Mouse (Mus musculus): ENCODE results near the gene Ttc21b. TPM values are rescaled to one million over a fixed set of nuclear protein-coding genes. Genes with fewer than 3 reads are reported as not detected.
A peak's percentile ranks its signal among the peaks of the same experiment; 100 is the strongest.
"Not testable (repeated sequence)": the region's sequence is repeated elsewhere in the genome, so short reads cannot be mapped to it uniquely, and the experiment has no call there.

Ttc21b gene
- 10 to 100 TPM; 10.9 to 12.9 TPM for total RNA-seq (2021)

- DNase-seq = peak; percentile 97
These were observed at the start of gene Ttc21b for GRCm38 (mm10) chr2:66256220-66257131. TSS of gene Ttc21b (minus strand) at chr2:66256617.

GRCm38 (mm10) chr2:66272551-66272950, 16.1 kb upstream of the Ttc21b start:
- DNase-seq = no peak

GRCm38 (mm10) chr2:66244013-66244412, 12.4 kb downstream of the Ttc21b start:
- no peak for DNase-seq

GRCm38 (mm10) chr2:66240334-66240733, 16.1 kb downstream of the Ttc21b start:
- DNase-seq = no peak

GRCm38 (mm10) chr2:66238886-66239285, 17.5 kb downstream of the Ttc21b start:
- DNase-seq = no peak

- no peak for DNase-seq
These were observed 35.5 kb downstream of the Ttc21b start for GRCm38 (mm10) chr2:66220954-66221353.

GRCm38 (mm10) chr2:66209875-66210274, 46.5 kb downstream of the Ttc21b start:
- DNase-seq = no peak

GRCm38 (mm10) chr2:66209353-66209752, 47.1 kb downstream of the Ttc21b start:
- DNase-seq = no peak

- DNase-seq = no peak
These were observed 49.6 kb downstream of the Ttc21b start for GRCm38 (mm10) chr2:66206796-66207195.

GRCm38 (mm10) chr2:66204218-66204617, 52.2 kb downstream of the Ttc21b start:
- no peak for DNase-seq

GRCm38 (mm10) chr2:66200195-66200594, 56.2 kb downstream of the Ttc21b start:
- DNase-seq = no peak

GRCm38 (mm10) chr2:66191691-66192100, 64.7 kb downstream of the Ttc21b start:
- no peak for DNase-seq

GRCm38 (mm10) chr2:66190157-66190556, 66.3 kb downstream of the Ttc21b start:
- no peak for DNase-seq

- not testable (repeated sequence) for DNase-seq
These were observed 67.2 kb downstream of the Ttc21b start for GRCm38 (mm10) chr2:66189197-66189596.

GRCm38 (mm10) chr2:66187520-66187919, 68.9 kb downstream of the Ttc21b start:
- DNase-seq = no peak

GRCm38 (mm10) chr2:66184431-66185164, 71.8 kb downstream of the Ttc21b start:
- DNase-seq = no peak

GRCm38 (mm10) chr2:66180293-66180692, 76.1 kb downstream of the Ttc21b start:
- no peak for DNase-seq

GRCm38 (mm10) chr2:66179782-66180181, 76.6 kb downstream of the Ttc21b start:
- DNase-seq = peak in 1 of 2 experiments; percentile 36

- no peak for DNase-seq
These were observed 77.6 kb downstream of the Ttc21b start for GRCm38 (mm10) chr2:66178848-66179215.

- DNase-seq = no peak
These were observed 78.2 kb downstream of the Ttc21b start for GRCm38 (mm10) chr2:66177886-66178847.

- DNase-seq = no peak
These were observed 79.4 kb downstream of the Ttc21b start for GRCm38 (mm10) chr2:66177017-66177416.

- DNase-seq = peak; percentile 63 to 74
These were observed 83.3 kb downstream of the Ttc21b start for GRCm38 (mm10) chr2:66173134-66173533.
